Mouse (Mus musculus): ENCODE measurements around the gene Fam186b. TPM values are rescaled to one million over a fixed set of nuclear protein-coding genes. Genes with fewer than 3 reads are reported as not detected.

Gene Fam186b
- total and polyA plus RNA-seq, 3 experiments = not detected

DNA sequence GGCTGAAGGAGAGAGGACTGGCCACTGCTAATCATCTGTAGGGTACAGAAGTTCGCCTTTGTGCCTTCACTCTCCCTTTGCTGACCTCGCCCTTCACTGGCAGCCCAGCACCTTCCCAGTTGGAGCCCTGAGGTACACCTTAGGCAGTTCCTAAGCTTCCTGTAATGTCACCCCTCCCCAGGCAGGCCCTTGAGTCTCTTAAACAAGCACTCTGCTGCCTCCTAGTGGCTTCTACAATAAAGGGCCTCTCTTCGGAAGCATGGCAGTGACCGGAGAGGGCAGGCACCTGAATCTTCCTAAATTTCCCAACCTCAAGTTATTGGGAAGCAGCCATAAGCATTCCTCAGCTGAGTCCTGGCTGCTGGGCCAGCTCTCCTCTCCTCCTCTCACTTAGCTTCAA is 30.0 kb downstream of the Fam186b start:
- H3K27ac ChIP-seq = no peak overlapping the region
- TF ChIP-seq EP300 (IDR thresholded peaks at IDR 0.05; ENCODE audit: insufficient read depth, low read depth, low read length) (peak; percentile 73), POLR2A (IDR thresholded peaks at IDR 0.05; ENCODE audit: insufficient read depth, low read depth, low read length) (no peak), CTCF (IDR thresholded peaks at IDR 0.05) (peak; percentile 92)
- peak; percentile 57 to 58 for DNase-seq
- H3K36me3 ChIP-seq (ENCODE audit: control insufficient read depth, insufficient read depth, low read length) = no peaks in the 10 kb centered on the region
- no peak overlapping the region for H3K4me3 ChIP-seq
- no peaks in the 10 kb centered on the region for H3K27me3 ChIP-seq (ENCODE audit: control insufficient read depth, insufficient read depth, low read length)
- H3K79me2 ChIP-seq (replicated peaks; ENCODE audit: control insufficient read depth, insufficient read depth, low read length) = no peaks in the 10 kb centered on the region
- H3K4me1 ChIP-seq (ENCODE audit: control insufficient read depth, insufficient read depth, low read length) = no peaks in the 10 kb centered on the region; the same call in 1 of the 2 replicates
- H3K9ac ChIP-seq (ENCODE audit: low read depth, low read length) = no peak overlapping the region
- intact Hi-C loops (cut with DNase I) = loop anchor here (1.0 to 10.0 kb wide), 2 partner anchors 50 to 211 kb away; partner anchors contain the start of gene Prph
- WGBS = 23% methylated on average over 4 of the region's 4 CpGs

DNA sequence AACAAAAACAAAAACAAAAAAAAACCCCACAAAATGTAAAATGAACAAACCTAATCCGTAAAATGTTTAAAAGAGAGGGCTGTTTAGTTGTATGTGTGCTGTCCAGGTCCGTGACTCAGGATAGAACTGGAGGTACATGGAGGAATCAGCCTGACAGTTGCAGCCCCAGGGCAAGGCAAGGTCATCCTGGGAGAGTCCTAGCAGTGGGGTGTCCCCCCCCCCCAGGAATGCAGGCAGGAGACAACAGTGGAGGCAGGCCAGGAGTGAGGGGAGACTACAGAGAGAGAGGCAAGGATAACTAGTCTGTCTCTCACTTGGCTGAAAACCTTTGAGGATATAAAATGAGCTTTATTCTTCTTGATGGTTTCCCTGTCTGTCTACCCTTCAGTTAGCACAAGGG is 31.3 kb downstream of the Fam186b start:
- no peaks in the 10 kb centered on the region for H3K79me2 ChIP-seq (replicated peaks; ENCODE audit: control insufficient read depth, insufficient read depth, low read length)
- H3K4me1 ChIP-seq (ENCODE audit: control insufficient read depth, insufficient read depth, low read length) = peaks cover 4% of the 10 kb centered on the region
- no peak overlapping the region for H3K27ac ChIP-seq
- no peak for DNase-seq
- H3K36me3 ChIP-seq (ENCODE audit: control insufficient read depth, insufficient read depth, low read length) = no peaks in the 10 kb centered on the region
- H3K9ac ChIP-seq (ENCODE audit: low read depth, low read length) = no peak overlapping the region
- H3K27me3 ChIP-seq (ENCODE audit: control insufficient read depth, insufficient read depth, low read length) = no peaks in the 10 kb centered on the region
- no peak overlapping the region for H3K4me3 ChIP-seq
- intact Hi-C loops (cut with DNase I) = loop anchor here (5.0 to 10.0 kb wide), 2 partner anchors 182 to 210 kb away; partner anchors contain the start of gene Prph
- WGBS = 85% methylated on average over 2 of the region's 2 CpGs
- TF ChIP-seq POLR2A (IDR thresholded peaks at IDR 0.05; ENCODE audit: insufficient read depth, low read depth, low read length) (no peak), EP300 (IDR thresholded peaks at IDR 0.05; ENCODE audit: insufficient read depth, low read depth, low read length) (no peak), CTCF (IDR thresholded peaks at IDR 0.05) (no peak)

DNA sequence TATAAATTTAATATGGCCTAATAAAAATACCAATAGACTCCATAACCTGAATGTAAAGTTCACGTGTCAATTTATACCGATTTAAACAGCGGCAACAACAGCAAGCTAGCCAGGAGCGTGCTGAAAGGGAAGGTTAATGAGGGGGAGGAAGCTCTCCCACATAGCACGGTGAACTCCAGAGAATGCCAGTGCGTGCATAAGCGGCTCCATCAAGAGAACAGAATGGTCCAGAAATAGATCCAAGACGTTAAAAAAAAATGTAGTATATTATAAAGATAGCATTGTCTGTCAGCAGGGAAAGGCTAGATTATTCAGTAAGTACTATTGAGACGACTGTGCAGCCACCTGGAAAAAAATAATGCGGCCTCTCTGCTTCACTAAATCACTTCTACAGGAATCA is 33.0 kb downstream of the Fam186b start:
- Histone ChIP-seq H3K79me2 (replicated peaks; ENCODE audit: control insufficient read depth, insufficient read depth, low read length) (no peaks in the 10 kb centered on the region), H3K4me1 (ENCODE audit: control insufficient read depth, insufficient read depth, low read length) (peaks cover 4% of the 10 kb centered on the region), H3K27ac (no peak overlapping the region), H3K27me3 (ENCODE audit: control insufficient read depth, insufficient read depth, low read length) (no peaks in the 10 kb centered on the region), H3K4me3 (no peak overlapping the region), H3K9ac (ENCODE audit: low read depth, low read length) (no peak overlapping the region), H3K36me3 (ENCODE audit: control insufficient read depth, insufficient read depth, low read length) (no peaks in the 10 kb centered on the region)
- TF ChIP-seq CTCF (IDR thresholded peaks at IDR 0.05) (no peak), POLR2A (IDR thresholded peaks at IDR 0.05; ENCODE audit: insufficient read depth, low read depth, low read length) (no peak), EP300 (IDR thresholded peaks at IDR 0.05; ENCODE audit: insufficient read depth, low read depth, low read length) (no peak)
- DNase-seq = no peak
- intact Hi-C loops (cut with DNase I) = loop anchor here (5.0 to 10.0 kb wide), 2 partner anchors 180 to 208 kb away; partner anchors contain the start of gene Prph
- WGBS = 20% methylated on average over 10 of the region's 10 CpGs

DNA sequence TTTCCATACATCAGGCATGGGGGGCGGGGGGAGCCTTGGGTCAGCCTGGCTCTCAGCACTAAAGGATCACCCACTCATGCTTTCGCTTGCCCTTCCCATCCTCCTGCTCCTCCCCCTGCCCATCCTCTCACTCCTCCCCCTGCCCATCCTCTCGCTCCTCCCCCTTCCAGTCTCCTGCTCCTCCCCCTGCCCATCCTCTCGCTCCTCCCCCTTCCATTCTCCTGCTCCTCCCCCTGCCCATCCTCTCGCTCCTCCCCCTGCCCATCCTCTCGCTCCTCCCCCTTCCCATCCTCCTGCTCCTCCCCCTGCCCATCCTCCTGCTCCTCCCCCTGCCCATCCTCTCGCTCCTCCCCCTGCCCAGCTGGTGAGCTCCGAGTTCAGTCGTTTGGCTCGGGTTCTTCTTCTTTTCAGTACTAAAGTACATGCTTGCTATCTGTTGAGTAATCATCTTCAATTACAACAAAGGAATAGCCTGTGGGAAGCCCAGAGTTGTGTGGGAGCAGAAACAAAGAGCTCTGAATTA is 35.9 kb downstream of the Fam186b start:
- Histone ChIP-seq H3K27me3 (ENCODE audit: control insufficient read depth, insufficient read depth, low read length) (no peaks in the 10 kb centered on the region), H3K79me2 (replicated peaks; ENCODE audit: control insufficient read depth, insufficient read depth, low read length) (no peaks in the 10 kb centered on the region), H3K4me1 (ENCODE audit: control insufficient read depth, insufficient read depth, low read length) (peaks cover 4% of the 10 kb centered on the region), H3K27ac (no peak overlapping the region), H3K36me3 (ENCODE audit: control insufficient read depth, insufficient read depth, low read length) (no peaks in the 10 kb centered on the region), H3K9ac (ENCODE audit: low read depth, low read length) (no peak overlapping the region), H3K4me3 (no peak overlapping the region)
- intact Hi-C loops (cut with DNase I) = loop anchor here (5.0 to 10.0 kb wide), 2 partner anchors 177 to 205 kb away; partner anchors contain the start of gene Prph
- DNase-seq = peak; percentile 66 to 67
- no peak; the same call in 1 of the 2 replicates for TF ChIP-seq POLR2A (IDR thresholded peaks at IDR 0.05; ENCODE audit: insufficient read depth, low read depth, low read length)
- 6% methylated on average over 9 of the region's 10 CpGs for WGBS

GRCm38 (mm10) chr15:99259167-99259729 is 36.4 kb downstream of the Fam186b start:
- H3K4me3 ChIP-seq = no peak overlapping the region
- H3K9ac ChIP-seq (ENCODE audit: low read depth, low read length) = no peak overlapping the region
- 54% methylated on average over 8 of the region's 8 CpGs for WGBS
- H3K79me2 ChIP-seq (replicated peaks; ENCODE audit: control insufficient read depth, insufficient read depth, low read length) = no peaks in the 10 kb centered on the region
- no peaks in the 10 kb centered on the region for H3K36me3 ChIP-seq (ENCODE audit: control insufficient read depth, insufficient read depth, low read length)
- intact Hi-C loops (cut with DNase I) = no loop called here
- no peak for TF ChIP-seq CTCF (IDR thresholded peaks at IDR 0.05)
- no peak for TF ChIP-seq EP300 (IDR thresholded peaks at IDR 0.05; ENCODE audit: insufficient read depth, low read depth, low read length)
- no peak for TF ChIP-seq POLR2A (IDR thresholded peaks at IDR 0.05; ENCODE audit: insufficient read depth, low read depth, low read length)
- H3K27ac ChIP-seq = no peak overlapping the region
- peak in 1 of 2 experiments; percentile 16 for DNase-seq
- H3K27me3 ChIP-seq (ENCODE audit: control insufficient read depth, insufficient read depth, low read length) = no peaks in the 10 kb centered on the region
- peaks cover 4% of the 10 kb centered on the region for H3K4me1 ChIP-seq (ENCODE audit: control insufficient read depth, insufficient read depth, low read length)

GRCm38 (mm10) chr15:99255241-99255749 is 40.4 kb downstream of the Fam186b start:
- intact Hi-C loops (cut with DNase I) = no loop called here
- no peaks in the 10 kb centered on the region for H3K79me2 ChIP-seq (replicated peaks; ENCODE audit: control insufficient read depth, insufficient read depth, low read length)
- DNase-seq = no peak
- H3K4me3 ChIP-seq = no peak overlapping the region
- WGBS = 82% methylated on average over 6 of the region's 6 CpGs
- H3K9ac ChIP-seq (ENCODE audit: low read depth, low read length) = no peak overlapping the region
- TF ChIP-seq CTCF (IDR thresholded peaks at IDR 0.05) = no peak
- no peak for TF ChIP-seq EP300 (IDR thresholded peaks at IDR 0.05; ENCODE audit: insufficient read depth, low read depth, low read length)
- TF ChIP-seq POLR2A (IDR thresholded peaks at IDR 0.05; ENCODE audit: insufficient read depth, low read depth, low read length) = no peak
- H3K27me3 ChIP-seq (ENCODE audit: control insufficient read depth, insufficient read depth, low read length) = no peaks in the 10 kb centered on the region
- peak overlapping the region; percentile 60 for H3K27ac ChIP-seq
- no peaks in the 10 kb centered on the region for H3K36me3 ChIP-seq (ENCODE audit: control insufficient read depth, insufficient read depth, low read length)
- peaks cover 4% of the 10 kb centered on the region for H3K4me1 ChIP-seq (ENCODE audit: control insufficient read depth, insufficient read depth, low read length)
